Mouse (Mus musculus) E14TG2a.4 (cell line): ENCODE measurements around the gene Col13a1.

ENCODE experiments used
- CTCF ChIP-seq: conservative IDR thresholded peaks from 2 replicates; pipeline ENCODE4 v1.5.1; 2014; ENCODE audit warnings: low read length
- NANOG ChIP-seq: IDR thresholded peaks from 2 replicates; pipeline ENCODE4 v1.6.1; 2014; ENCODE audit warnings: borderline replicate concordance, low read length, mixed read lengths

GRCm38 (mm10) chr10:61978866-61979340 is at the start of gene Col13a1:
- no peak for TF ChIP-seq CTCF
- TF ChIP-seq NANOG, result no peak
